Comparison of ENCODE assay signal across 10 mouse cellular contexts in the genomic region with DNA sequence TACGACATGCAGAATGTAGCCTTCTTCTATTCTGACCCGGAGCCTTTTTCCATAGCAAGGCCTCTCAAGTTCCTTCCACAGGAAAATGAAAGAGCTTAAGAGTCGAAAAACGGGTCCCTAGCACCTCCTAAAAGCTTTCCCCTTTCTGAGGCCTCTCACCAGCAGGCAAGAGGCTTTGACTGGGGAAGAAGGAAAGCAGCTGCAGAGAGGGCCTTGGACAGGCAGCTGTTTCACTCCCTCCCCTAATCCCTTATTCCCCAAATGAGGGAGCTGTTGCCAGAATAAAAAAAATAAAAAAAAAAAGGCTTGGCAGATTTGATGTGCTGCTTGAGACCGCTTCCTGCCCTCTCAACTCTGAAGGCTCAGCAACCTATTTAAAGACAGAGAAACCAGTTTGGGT. TPM values are rescaled to one million over a fixed set of nuclear protein-coding genes. Genes with fewer than 3 reads are reported as not detected.
DNase-seq lines count a peak whose midpoint lies in the region; ATAC-seq lines count a peak whose summit lies in the region.
"Had no signal": no experiment of that assay in that cellular context is flagged by ENCODE, and none has a peak within 500 bp of the region (broad histone marks: within the 10 kb centered on the region; RNA-seq: fewer than 3 reads in every experiment).

No protein-coding gene starts in this region.

- no peak overlapping the region for H3K9ac ChIP-seq in intestine, embryonic 16.5 days (ENCODE audit: low read depth, low read length)
- no peak overlapping the region for H3K9ac ChIP-seq in lung, embryonic 16.5 days (ENCODE audit: low read length)

- H3K4me1 ChIP-seq in intestine, embryonic 16.5 days (ENCODE audit: control insufficient read depth, insufficient read depth, low read length) = no peaks in the 10 kb centered on the region
- no peaks in the 10 kb centered on the region for H3K4me1 ChIP-seq in lung, embryonic 16.5 days (replicated peaks; ENCODE audit: control insufficient read depth, insufficient read depth, low read length)

- no peaks in the 10 kb centered on the region for H3K9me3 ChIP-seq in intestine, embryonic 16.5 days (ENCODE audit: control insufficient read depth, low read length)
- H3K9me3 ChIP-seq in lung, embryonic 16.5 days (ENCODE audit: control insufficient read depth, low read length) = no peaks in the 10 kb centered on the region

- peak; percentile 5 for DNase-seq in layer of hippocampus, adult 11-12 months (ENCODE audit: low spot score)
- no peak for DNase-seq in layer of hippocampus, adult 8-10 months (ENCODE audit: low spot score in 2 of 2)
- DNase-seq in gastrocnemius, postnatal 4 days (ENCODE audit: low spot score in 2 of 2) = peak; percentile 34 to 65
- DNase-seq in retina, embryonic 14.5 days (ENCODE audit: low spot score) = peak; percentile 51
- no peak for DNase-seq in thymus, adult 18-20 months

- WGBS in intestine, embryonic 16.5 days = 26% methylated on average over 5 of the region's 5 CpGs
- WGBS in lung, embryonic 16.5 days = 18% methylated on average over 5 of the region's 5 CpGs

- peak; percentile 65 for ATAC-seq in common myeloid progenitor, adult 5-6 weeks (replicated peaks; ENCODE audit: low read depth, poor library complexity, severe bottlenecking)
- peak; percentile 68 for ATAC-seq in intestine, embryonic 16.5 days
- peak; percentile 88 for ATAC-seq in lung, embryonic 16.5 days (ENCODE audit: low read depth)

- H3K4me3 ChIP-seq in intestine, embryonic 16.5 days (ENCODE audit: low read length) = no peak overlapping the region
- no peak overlapping the region for H3K4me3 ChIP-seq in lung, embryonic 16.5 days (ENCODE audit: low read length)

- H3K27ac ChIP-seq in intestine, embryonic 16.5 days (ENCODE audit: low read length) = peak overlapping the region; percentile 70
- H3K27ac ChIP-seq in lung, embryonic 16.5 days (ENCODE audit: low read length) = peak overlapping the region; percentile 90

- H3K27me3 ChIP-seq in intestine, embryonic 16.5 days (replicated peaks; ENCODE audit: control insufficient read depth, insufficient read depth, low read length) = no peaks in the 10 kb centered on the region
- no peaks in the 10 kb centered on the region for H3K27me3 ChIP-seq in lung, embryonic 16.5 days (ENCODE audit: control insufficient read depth, insufficient read depth, low read depth, low read length)

- H3K36me3 ChIP-seq in intestine, embryonic 16.5 days (ENCODE audit: control insufficient read depth, insufficient read depth, low read length) = no peaks in the 10 kb centered on the region
- H3K36me3 ChIP-seq in lung, embryonic 16.5 days (ENCODE audit: control insufficient read depth, insufficient read depth, low read length) = no peaks in the 10 kb centered on the region

- no peak overlapping the region for H3K4me2 ChIP-seq in intestine, embryonic 16.5 days (ENCODE audit: low read depth, low read length)
- peak overlapping the region; percentile 24; the same call in 1 of the 2 replicates for H3K4me2 ChIP-seq in lung, embryonic 16.5 days (ENCODE audit: low read depth, low read length)

RNA-seq across cellular contexts. Expression of gene Pgrmc1, which starts 47.1 kb away (rescaled TPM):
- total RNA-seq in layer of hippocampus, adult 8-10 months (2022) = 100 to 1,000 TPM; 261 to 289 (median 281) TPM
- total RNA-seq in common myeloid progenitor, adult 5-6 weeks (2017) = 72.3 and 76.6 TPM in 2 replicates
- total RNA-seq in gastrocnemius, postnatal 4 days (2021) = 10 to 100 TPM; 48.1 to 50.1 TPM
- polyA plus RNA-seq in intestine, embryonic 16.5 days (2015; fragmentation: Nextera tagmentation; extraction: Ambion mirVana) = 210 and 219 TPM in 2 replicates
- polyA plus RNA-seq in lung, embryonic 16.5 days (2015; fragmentation: Nextera tagmentation; extraction: Ambion mirVana) = 238 and 246 TPM in 2 replicates

RNA-seq across cellular contexts. Expression of gene Gm14569, which starts 59.3 kb away (rescaled TPM):
- 1 to 10 TPM in 2 of 4 experiments, under 1 TPM in 1, not detected in 1; 0.50 to 2.0 (median 1.5) TPM for total RNA-seq in layer of hippocampus, adult 8-10 months (2022)
- total RNA-seq in common myeloid progenitor, adult 5-6 weeks (2017) = not detected in 2 replicates
- not detected for total RNA-seq in gastrocnemius, postnatal 4 days (2021)
- not detected in 2 replicates for polyA plus RNA-seq in intestine, embryonic 16.5 days (2015; fragmentation: Nextera tagmentation; extraction: Ambion mirVana)
- not detected in 2 replicates for polyA plus RNA-seq in lung, embryonic 16.5 days (2015; fragmentation: Nextera tagmentation; extraction: Ambion mirVana)
- total RNA-seq: gastrocnemius, postnatal 36 days; MEL had no signal

Comparison
In these comparisons a context has a peak if more than half of its experiments do, and no peak if none do; other contexts are left out.
1. DNase-seq: peak in layer of hippocampus, adult 11-12 months (single experiment), gastrocnemius, postnatal 4 days (2 of 2) and retina, embryonic 14.5 days (single experiment); none in layer of hippocampus, adult 8-10 months (0 of 2) and thymus, adult 18-20 months (0 of 2).
2. Peak in every context shown above with its lines, with median percentiles within 50 percentile points of each other: ATAC-seq.